Mouse (Mus musculus) kidney, embryonic 16.5 days (tissue): Measurements from ENCODE around the gene Rpl26. TPM values are rescaled to one million over a fixed set of nuclear protein-coding genes. Genes with fewer than 3 reads are reported as not detected.

ENCODE experiments used
- ATAC-seq: fragments of 200-750 bp; cut with Nextera tagmentation; 2 replicates; pipeline ENCODE4 v1.8.0; 2017; ENCODE audit warnings: moderate TSS enrichment; ENCODE audit not compliant: low FRiP score, low TSS enrichment
- H3K27ac ChIP-seq: fragments of 300-500 bp; sonication (generic); 2 replicates; pipeline ENCODE4 v1.5.1; 2014; ENCODE audit warnings: low read length
- H3K27me3 ChIP-seq: fragments of 300-500 bp; sonication (generic); 2 replicates; pipeline ENCODE4 v1.6.1; 2014; ENCODE audit warnings: low read length, control low read depth, mixed read lengths; ENCODE audit not compliant: insufficient read depth
- H3K36me3 ChIP-seq: fragments of 300-500 bp; sonication (generic); 2 replicates; pipeline ENCODE4 v1.6.1; 2014; ENCODE audit warnings: low read length, control low read depth, mixed read lengths; ENCODE audit not compliant: insufficient read depth
- H3K4me1 ChIP-seq: fragments of 300-500 bp; sonication (generic); 2 replicates; pipeline ENCODE4 v1.6.1; 2014; ENCODE audit warnings: low read length, control low read depth, mixed read lengths; ENCODE audit not compliant: insufficient read depth
- H3K4me2 ChIP-seq: fragments of 300-500 bp; sonication (generic); replicated peaks from 2 replicates; pipeline ENCODE4 v1.6.1; 2014; ENCODE audit warnings: low read depth, low read length
- H3K4me3 ChIP-seq: fragments of 300-500 bp; sonication (generic); 2 replicates; pipeline ENCODE4 v1.5.1; 2014; ENCODE audit warnings: mild to moderate bottlenecking, low read length
- H3K9ac ChIP-seq: fragments of 300-500 bp; sonication (generic); replicated peaks from 2 replicates; pipeline ENCODE4 v1.6.1; 2014; ENCODE audit warnings: low read length
- H3K9me3 ChIP-seq: fragments of 300-500 bp; sonication (generic); 2 replicates; pipeline ENCODE4 v1.6.1; 2016; ENCODE audit warnings: low read length, control low read depth
- WGBS: fragments of 180-500 bp; shearing (Covaris S2); extraction: QIAGEN DNeasy Blood & Tissue Kit; methylation state at CpG from one replicate; pipeline ENCODE4 v1.1.7; 2014; 5-methylcytosine and 5-hydroxymethylcytosine counted together
- polyA plus RNA-seq: library from polyadenylated mRNA; unstranded; fragments of >200 nt; fragmentation: Nextera tagmentation; extraction: Ambion mirVana; gene quantifications from 2 replicates; pipeline ENCODE4 v1.2.1, GENCODE M21; 2015

Rpl26 gene
- 897 and 905 TPM in 2 replicates for polyA plus RNA-seq

DNA sequence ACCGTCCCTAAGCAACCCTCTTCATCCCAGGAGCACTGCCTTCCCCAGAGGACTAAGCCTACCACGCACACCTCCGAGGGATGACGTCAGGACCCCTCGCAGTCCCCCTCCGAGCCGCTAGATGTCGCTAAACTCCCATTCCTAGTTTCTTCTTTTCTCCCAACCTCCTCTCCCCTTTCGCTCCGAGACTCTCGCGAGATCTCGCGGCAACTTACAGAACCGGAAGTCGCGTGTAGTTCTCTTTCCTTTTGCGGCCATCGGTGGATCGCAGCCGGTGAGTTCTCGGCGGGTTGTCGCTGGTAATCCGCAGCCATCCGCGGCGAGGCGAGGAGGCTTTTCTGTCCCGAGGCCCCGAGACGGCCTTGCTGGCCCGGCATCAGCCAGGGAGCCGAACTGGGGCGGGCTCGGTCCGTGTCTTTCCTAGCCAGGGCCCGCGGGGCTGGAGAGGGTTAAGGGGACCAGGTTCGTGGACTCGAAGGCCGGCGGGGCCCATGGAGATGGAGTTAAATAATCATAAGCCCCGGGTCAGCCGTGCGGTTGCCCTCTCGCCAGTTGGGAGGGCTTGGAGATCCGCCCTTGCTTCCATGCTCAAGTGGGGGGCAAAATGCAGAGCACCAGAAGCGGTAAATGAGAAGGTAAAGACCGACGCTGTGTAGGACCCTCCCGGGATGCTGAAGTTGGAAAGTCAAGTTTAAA, at the start of gene Rpl26:
Gene Rpl26, plus strand, starts transcription at position 233 of the 696 bp plus-strand sequence.
- H3K9me3 ChIP-seq: no peaks in the 10 kb centered on the region
- H3K27me3 ChIP-seq: no peaks in the 10 kb centered on the region
- H3K9ac ChIP-seq: peak within 1 kb of the TSS; percentile 98
- H3K4me2 ChIP-seq: peak within 1 kb of the TSS; percentile 86
- WGBS: under 1% methylated on average over 52 of the region's 52 CpGs
- peak; percentile 88 for ATAC-seq
- peak within 1 kb of the TSS; percentile 88 for H3K27ac ChIP-seq
- peak within 1 kb of the TSS; percentile 100 for H3K4me3 ChIP-seq
- H3K36me3 ChIP-seq: peaks cover 39% of the 10 kb centered on the region
- peaks cover 10% of the 10 kb centered on the region for H3K4me1 ChIP-seq

DNA sequence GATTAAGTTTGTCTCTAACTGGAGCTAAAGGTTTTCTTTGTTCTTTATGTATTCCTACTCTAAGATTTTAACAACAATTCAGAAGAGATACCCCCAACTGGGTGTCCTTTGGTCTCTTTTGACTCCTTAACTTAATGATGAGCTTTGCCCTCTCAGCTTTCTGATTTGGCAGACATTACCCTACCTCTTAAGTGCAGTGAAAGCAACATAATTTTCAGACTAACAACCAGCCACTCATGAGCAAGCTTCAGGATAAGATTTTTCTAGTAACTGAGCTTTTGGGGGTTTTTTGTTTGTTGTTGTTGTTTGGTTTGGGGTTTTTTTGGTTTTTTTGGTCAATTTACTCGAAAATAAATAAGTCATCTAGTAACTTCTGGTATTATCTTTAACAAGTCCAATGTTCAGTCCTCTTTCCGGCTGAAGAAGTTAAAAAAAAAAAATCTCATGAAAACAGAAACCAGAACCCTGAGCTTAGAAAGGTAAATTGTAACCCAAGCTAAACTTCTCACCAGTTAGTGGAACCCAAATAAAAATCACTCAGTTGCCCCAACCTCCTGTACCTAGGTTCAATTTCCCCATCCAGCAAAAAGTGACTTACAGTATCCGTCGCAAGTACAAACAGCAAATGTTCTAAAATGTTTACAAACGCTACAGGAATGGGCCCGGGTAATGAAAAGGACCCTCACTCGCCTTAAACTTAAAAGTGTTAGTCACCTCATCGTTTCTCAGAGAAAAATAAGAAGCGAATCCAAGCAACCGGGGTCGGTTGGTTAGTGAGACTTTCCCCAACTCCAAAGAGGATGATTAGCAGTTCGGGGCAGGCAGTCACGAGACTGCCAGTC, 49.5 kb upstream of the Rpl26 start:
- no peak for ATAC-seq
- Histone ChIP-seq H3K27ac (peak overlapping the region; percentile 99), H3K9me3 (no peaks in the 10 kb centered on the region), H3K4me2 (peak overlapping the region; percentile 80), H3K27me3 (no peaks in the 10 kb centered on the region), H3K4me3 (peak overlapping the region; percentile 83), H3K36me3 (no peaks in the 10 kb centered on the region), H3K4me1 (peaks cover 38% of the 10 kb centered on the region), H3K9ac (peak overlapping the region; percentile 86)
- 3% methylated on average over 13 of the region's 13 CpGs for WGBS

DNA sequence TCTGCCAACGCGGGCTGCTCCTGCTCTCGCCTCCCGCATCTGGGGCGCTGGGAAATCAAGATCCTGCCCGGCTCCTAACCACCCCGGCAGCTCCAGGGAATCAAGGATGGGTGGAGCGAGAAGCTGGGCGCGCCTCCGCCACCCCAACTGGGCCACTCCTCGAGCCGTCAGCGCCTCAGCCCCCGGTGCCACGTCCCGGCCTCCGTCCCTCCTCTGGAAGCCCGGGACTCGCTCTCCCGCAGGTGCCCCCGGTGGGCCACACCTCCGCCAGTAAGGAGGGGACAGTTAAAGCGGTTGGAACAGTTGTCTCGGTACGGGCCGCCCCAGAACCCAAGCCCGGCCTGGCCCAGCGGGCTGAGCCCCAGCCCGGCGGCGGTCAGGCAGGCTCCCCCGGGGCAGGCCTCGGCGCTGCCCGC, 48.9 kb upstream of the Rpl26 start:
- 0% methylated on average over 35 of the region's 36 CpGs for WGBS
- H3K4me1 ChIP-seq: peaks cover 32% of the 10 kb centered on the region
- H3K36me3 ChIP-seq: no peaks in the 10 kb centered on the region
- peak overlapping the region; percentile 80 for H3K4me2 ChIP-seq
- peak overlapping the region; percentile 83 for H3K4me3 ChIP-seq
- peak overlapping the region; percentile 86 for H3K9ac ChIP-seq
- H3K27me3 ChIP-seq: no peaks in the 10 kb centered on the region
- no peaks in the 10 kb centered on the region for H3K9me3 ChIP-seq
- ATAC-seq: peak; percentile 58
- H3K27ac ChIP-seq: peak overlapping the region; percentile 99

DNA sequence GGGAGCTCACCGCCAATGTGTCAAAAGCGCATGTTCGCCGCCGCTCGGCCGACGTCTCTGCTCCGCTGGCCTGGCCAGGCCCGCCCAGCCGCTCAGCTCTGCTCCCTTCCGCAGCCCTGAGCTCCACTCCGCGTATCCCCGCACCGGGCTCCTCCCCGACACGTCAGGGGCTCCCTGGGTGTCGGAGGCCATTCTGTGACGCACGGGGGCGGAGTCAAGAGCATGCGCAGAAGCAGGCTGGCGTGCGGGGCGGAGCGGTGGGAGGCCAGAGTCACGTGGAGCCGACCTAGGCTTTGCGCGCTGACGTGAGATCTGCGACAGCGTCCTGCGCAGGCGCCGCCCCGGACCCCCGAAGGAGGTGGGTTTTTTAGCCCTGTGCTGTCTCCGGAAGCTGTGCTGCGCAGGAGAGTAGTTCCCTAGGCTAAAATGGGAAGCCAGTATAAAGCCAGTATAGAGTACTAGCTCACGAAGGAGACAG, 48.4 kb upstream of the Rpl26 start:
- Histone ChIP-seq H3K36me3 (no peaks in the 10 kb centered on the region), H3K4me2 (peak overlapping the region; percentile 80), H3K4me1 (peaks cover 30% of the 10 kb centered on the region), H3K27ac (peak overlapping the region; percentile 99), H3K9me3 (no peaks in the 10 kb centered on the region), H3K27me3 (no peaks in the 10 kb centered on the region), H3K9ac (peak overlapping the region; percentile 86), H3K4me3 (peak overlapping the region; percentile 83)
- WGBS: 0% methylated on average over 42 of the region's 42 CpGs
- ATAC-seq: peak; percentile 99

DNA sequence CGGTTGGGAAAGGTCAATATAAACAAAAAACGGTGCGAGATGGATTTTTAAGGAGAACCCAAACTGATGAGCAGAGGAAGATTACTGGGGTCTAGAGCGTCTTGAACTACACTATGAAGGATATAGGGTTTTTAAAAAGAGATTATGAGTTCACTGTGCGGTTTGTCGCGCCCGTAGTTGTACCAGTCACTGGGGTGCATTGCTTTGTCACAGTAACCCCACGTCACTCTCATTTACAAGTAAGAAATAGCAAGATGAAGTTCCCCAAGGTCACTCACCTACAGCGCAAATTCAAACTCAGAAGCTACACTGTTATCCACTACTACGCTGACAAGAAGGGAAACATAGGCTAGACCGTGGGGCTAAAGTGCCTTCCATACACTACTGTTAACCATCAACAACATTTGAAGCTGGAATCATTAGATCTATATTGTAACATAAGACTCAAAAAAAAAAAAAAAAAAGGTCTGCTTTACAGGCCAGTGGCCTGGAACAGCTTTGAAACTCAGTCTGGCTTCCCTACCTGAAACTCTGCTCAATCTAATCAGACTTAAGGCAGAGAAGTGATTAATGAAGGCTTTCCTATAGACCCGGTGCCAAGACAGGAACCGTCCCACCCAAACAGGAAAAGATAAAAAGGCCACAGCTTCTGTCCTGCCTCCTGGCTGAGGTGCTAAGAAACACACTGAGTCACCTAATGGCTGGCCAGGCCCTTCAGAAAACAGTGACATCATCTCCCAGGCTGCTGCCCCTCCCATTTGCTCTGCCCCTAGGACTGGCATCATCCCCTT, 47.6 kb upstream of the Rpl26 start:
- H3K36me3 ChIP-seq: no peaks in the 10 kb centered on the region
- H3K27me3 ChIP-seq: no peaks in the 10 kb centered on the region
- H3K9ac ChIP-seq: peak overlapping the region; percentile 61
- H3K9me3 ChIP-seq: no peaks in the 10 kb centered on the region
- no peak for ATAC-seq
- peak overlapping the region; percentile 58 for H3K4me2 ChIP-seq
- peak overlapping the region; percentile 83 for H3K4me3 ChIP-seq
- peak overlapping the region; percentile 78 for H3K27ac ChIP-seq
- peaks cover 30% of the 10 kb centered on the region for H3K4me1 ChIP-seq
- 29% methylated on average over 14 of the region's 14 CpGs for WGBS

DNA sequence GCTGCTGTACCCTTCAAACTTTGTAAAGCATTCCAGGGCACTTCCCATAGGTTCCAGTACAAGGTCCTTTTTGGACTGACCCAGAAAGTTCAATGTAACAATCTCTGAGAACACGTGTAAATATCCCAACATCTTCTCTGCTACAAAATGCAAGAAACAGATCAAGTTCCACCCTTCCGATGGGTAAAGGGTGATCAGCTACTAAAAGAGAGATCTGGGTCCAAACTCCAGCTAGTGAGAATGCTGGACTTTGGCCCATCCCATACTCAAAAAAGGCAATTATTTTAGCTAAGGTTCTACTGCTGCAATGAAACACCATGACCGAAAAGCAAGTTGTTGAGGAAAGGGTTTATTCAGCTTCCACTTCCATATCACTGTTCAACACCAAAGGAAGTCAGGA, 46.8 kb upstream of the Rpl26 start:
- 80% methylated on average over 3 of the region's 3 CpGs for WGBS
- no peaks in the 10 kb centered on the region for H3K36me3 ChIP-seq
- no peaks in the 10 kb centered on the region for H3K9me3 ChIP-seq
- no peak for ATAC-seq
- H3K9ac ChIP-seq: no peak overlapping the region
- no peak overlapping the region for H3K4me2 ChIP-seq
- peak overlapping the region; percentile 78; the same call in 1 of the 2 replicates for H3K27ac ChIP-seq
- peaks cover 27% of the 10 kb centered on the region for H3K4me1 ChIP-seq
- no peak overlapping the region for H3K4me3 ChIP-seq
- no peaks in the 10 kb centered on the region for H3K27me3 ChIP-seq

DNA sequence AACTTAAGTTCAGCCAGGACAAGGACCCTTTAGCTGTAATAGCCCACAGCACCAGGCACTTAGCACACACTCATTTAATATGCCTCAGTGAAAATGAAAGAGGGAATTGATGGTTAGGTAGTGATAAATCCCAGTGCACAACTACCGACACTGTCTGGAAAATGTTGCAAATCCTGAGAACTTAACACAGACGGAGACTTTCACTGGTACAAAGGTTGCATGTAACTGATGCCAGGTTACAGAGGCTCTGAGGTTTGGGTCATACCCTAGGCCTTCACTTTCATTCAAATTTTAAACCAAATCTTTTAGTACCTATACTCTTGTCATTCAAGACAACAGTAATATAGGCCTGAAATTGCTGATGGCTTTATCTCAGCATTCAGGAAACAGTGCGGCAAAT, 44.1 kb upstream of the Rpl26 start:
- Histone ChIP-seq H3K36me3 (no peaks in the 10 kb centered on the region), H3K4me3 (no peak overlapping the region), H3K4me1 (0 out of 2 replicates have a peak, but pooled peaks cover 8% of the 10 kb centered on the region), H3K9me3 (no peaks in the 10 kb centered on the region), H3K27me3 (no peaks in the 10 kb centered on the region), H3K27ac (no peak overlapping the region), H3K4me2 (no peak overlapping the region), H3K9ac (no peak overlapping the region)
- no peak for ATAC-seq
- 87% methylated on average over 3 of the region's 3 CpGs for WGBS

DNA sequence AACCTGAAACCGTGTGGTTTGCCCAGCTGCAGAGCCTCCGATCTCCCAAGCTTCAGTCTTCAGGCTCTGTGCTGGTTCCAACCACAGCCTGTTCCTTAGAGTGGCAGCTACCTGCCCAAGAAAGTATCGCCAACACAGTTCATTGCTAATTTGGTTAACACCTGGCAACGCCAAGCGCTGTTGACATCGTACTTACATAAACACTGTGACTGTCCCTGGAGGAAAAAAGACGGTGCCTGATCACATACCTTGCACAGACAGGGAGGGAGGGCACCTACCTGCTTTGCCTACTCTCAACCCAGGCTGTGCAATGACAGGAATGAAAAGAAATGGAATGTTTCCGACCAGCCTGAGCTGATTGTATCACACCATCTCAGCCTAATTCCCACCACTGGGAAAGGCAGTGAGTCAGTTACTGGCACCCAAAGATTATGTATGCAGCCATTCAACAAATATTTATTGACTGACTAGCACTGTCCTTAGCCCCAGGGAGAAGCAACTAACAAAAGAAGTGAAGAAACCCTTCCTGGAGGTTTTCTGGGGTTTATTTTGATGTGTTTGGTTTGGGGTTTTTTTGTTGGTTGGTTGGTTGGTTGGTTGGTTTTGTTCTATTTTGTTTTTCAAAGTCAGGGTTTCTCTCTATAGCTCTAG, 41.3 kb upstream of the Rpl26 start:
- H3K27ac ChIP-seq: no peak overlapping the region
- H3K4me3 ChIP-seq: no peak overlapping the region
- H3K9ac ChIP-seq: no peak overlapping the region
- WGBS: 76% methylated on average over 8 of the region's 8 CpGs
- H3K4me1 ChIP-seq: peaks cover 6% of the 10 kb centered on the region
- no peaks in the 10 kb centered on the region for H3K36me3 ChIP-seq
- no peak overlapping the region for H3K4me2 ChIP-seq
- H3K27me3 ChIP-seq: no peaks in the 10 kb centered on the region
- no peak for ATAC-seq
- H3K9me3 ChIP-seq: no peaks in the 10 kb centered on the region

DNA sequence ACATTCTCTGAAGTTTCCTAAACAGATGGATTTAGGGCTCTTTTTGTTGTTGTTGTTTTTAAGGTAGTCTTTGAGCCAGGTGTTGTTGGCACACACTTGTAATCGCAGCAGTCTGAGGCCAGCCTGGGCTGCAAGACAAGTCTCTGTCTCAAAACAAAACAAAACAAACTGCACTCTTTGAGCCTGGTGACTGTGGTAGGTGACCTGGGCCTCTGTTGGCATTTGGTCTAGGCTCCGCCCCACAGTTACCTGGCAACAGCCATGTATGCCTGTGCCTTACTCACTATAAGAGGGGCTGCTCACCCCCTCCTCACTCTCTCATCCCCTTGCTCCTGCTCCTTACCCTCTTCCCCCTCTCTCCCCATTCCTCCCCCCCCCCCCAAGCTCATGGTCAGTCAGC, 39.1 kb upstream of the Rpl26 start:
- Histone ChIP-seq H3K4me2 (no peak overlapping the region), H3K9ac (no peak overlapping the region), H3K4me3 (no peak overlapping the region), H3K9me3 (no peaks in the 10 kb centered on the region), H3K36me3 (no peaks in the 10 kb centered on the region), H3K27ac (no peak overlapping the region), H3K4me1 (peaks cover 11% of the 10 kb centered on the region), H3K27me3 (no peaks in the 10 kb centered on the region)
- no peak for ATAC-seq
- 73% methylated on average over 2 of the region's 2 CpGs for WGBS
